Mouse (Mus musculus) MEL (cell line): ENCODE results near the gene Mmp23. TPM values are rescaled to one million over a fixed set of nuclear protein-coding genes. Genes with fewer than 3 reads are reported as not detected.

ENCODE experiments used
- DNase-seq: peaks from one replicate; pipeline ENCODE4 v3.0.0; 2011; ENCODE audit warnings: low read depth, low spot score
- H3K27ac ChIP-seq: 2 replicates; pipeline ENCODE4 v1.5.1; 2012; ENCODE audit warnings: low read depth, mild to moderate bottlenecking, control low read depth, low read length, moderate library complexity; ENCODE audit not compliant: control insufficient read depth
- H3K27me3 ChIP-seq, 2 experiments: fragments of 150-350 bp in 1 of 2; sonication (generic) in 1 of 2; 2 replicates each; pipeline ENCODE4 v1.6.1; 2012; ENCODE audit warnings: low read length in 2 of 2, mild to moderate bottlenecking in 2 of 2, improper control_type of control experiment in 1 of 2, moderate library complexity in 1 of 2; ENCODE audit not compliant: insufficient read depth in 2 of 2, control insufficient read depth in 1 of 2
- H3K36me3 ChIP-seq, 2 experiments: 2 replicates each; pipeline ENCODE4 v1.6.1; 2012 to 2014; ENCODE audit warnings: low read length in 2 of 2, improper control_type of control experiment in 1 of 2, inconsistent platforms in 1 of 2, mild to moderate bottlenecking in 1 of 2; ENCODE audit not compliant: insufficient read depth in 2 of 2, control insufficient read depth in 1 of 2
- H3K4me1 ChIP-seq, 2 experiments: fragments of 150-350 bp in 1 of 2; sonication (generic) in 1 of 2; 2 replicates each; pipeline ENCODE4 v1.6.1; 2012; ENCODE audit warnings: low read length in 2 of 2, improper control_type of control experiment in 1 of 2, mild to moderate bottlenecking in 1 of 2; ENCODE audit not compliant: insufficient read depth in 2 of 2, control insufficient read depth in 1 of 2
- H3K4me3 ChIP-seq, 2 experiments: fragments of 150-350 bp in 1 of 2; sonication (generic) in 1 of 2; 2 replicates each; pipeline ENCODE4 v1.5.1; 2012; ENCODE audit warnings: low read depth in 2 of 2, low read length in 2 of 2, mild to moderate bottlenecking in 2 of 2, moderate library complexity in 2 of 2, control low read depth in 1 of 2, improper control_type of control experiment in 1 of 2; ENCODE audit not compliant: control insufficient read depth in 1 of 2, insufficient read depth in 1 of 2
- H3K79me2 ChIP-seq: 2 replicates; pipeline ENCODE4 v1.6.1; 2012; ENCODE audit warnings: mild to moderate bottlenecking, low read length, moderate library complexity; ENCODE audit not compliant: control insufficient read depth, poor library complexity, insufficient read depth
- H3K9ac ChIP-seq: 2 replicates; pipeline ENCODE4 v1.6.1; 2012; ENCODE audit warnings: low read depth, mild to moderate bottlenecking, control low read depth, low read length, moderate library complexity; ENCODE audit not compliant: control insufficient read depth, poor library complexity, severe bottlenecking
- H3K9me3 ChIP-seq: fragments of 150-350 bp; sonication (generic); replicated peaks from 2 replicates; pipeline ENCODE4 v1.6.1; 2012; ENCODE audit warnings: mild to moderate bottlenecking, low read length, improper control_type of control experiment, moderate library complexity; ENCODE audit not compliant: insufficient read depth
- BHLHE40 ChIP-seq: IDR thresholded peaks from 2 replicates; pipeline ENCODE4 v1.6.1; 2012; ENCODE audit warnings: low read depth, mild to moderate bottlenecking, inconsistent platforms, low read length, improper control_type of control experiment, borderline replicate concordance
- CTCF ChIP-seq, 3 experiments: IDR thresholded peaks in 2 of 3; conservative IDR thresholded peaks in 1 of 3; 2 replicates each; pipeline ENCODE4 v1.5.1; 2011 to 2012; ENCODE audit warnings: low read length in 3 of 3, low read depth in 2 of 3, mild to moderate bottlenecking in 2 of 3, improper control_type of control experiment in 1 of 3, inconsistent platforms in 1 of 3, mixed read lengths in 1 of 3, moderate library complexity in 1 of 3; ENCODE audit not compliant: control insufficient read depth in 1 of 3, insufficient read depth in 1 of 3, poor library complexity in 1 of 3, severe bottlenecking in 1 of 3
- EP300 ChIP-seq, 2 experiments: IDR thresholded peaks; 2 replicates each; pipeline ENCODE4 v1.6.1; 2011; ENCODE audit warnings: improper control_type of control experiment in 2 of 2, low read length in 2 of 2, low read depth in 1 of 2, mild to moderate bottlenecking in 1 of 2
- GABPA ChIP-seq: IDR thresholded peaks from 2 replicates; pipeline ENCODE4 v1.6.1; 2012; ENCODE audit warnings: low read depth, mild to moderate bottlenecking, inconsistent platforms, low read length, improper control_type of control experiment, moderate library complexity
- KAT2A ChIP-seq: conservative IDR thresholded peaks from 2 replicates; pipeline ENCODE4 v1.6.1; 2012; ENCODE audit warnings: low read depth, low read length, improper control_type of control experiment, inconsistent platforms
- MAFK ChIP-seq: IDR thresholded peaks from 2 replicates; pipeline ENCODE4 v1.6.1; 2011; ENCODE audit warnings: low read depth, mild to moderate bottlenecking, low read length, improper control_type of control experiment, borderline replicate concordance
- MEF2A ChIP-seq: IDR thresholded peaks from 2 replicates; pipeline ENCODE4 v1.6.1; 2014; ENCODE audit warnings: low read depth, mild to moderate bottlenecking, inconsistent platforms, low read length, improper control_type of control experiment; ENCODE audit not compliant: poor library complexity, insufficient replicate concordance, severe bottlenecking; ENCODE audit errors: extremely low read depth
- MXI1 ChIP-seq: IDR thresholded peaks from 2 replicates; pipeline ENCODE4 v1.6.1; 2011; ENCODE audit warnings: mild to moderate bottlenecking, low read depth, low read length, improper control_type of control experiment
- MYB ChIP-seq: IDR thresholded peaks from 2 replicates; pipeline ENCODE4 v1.6.1; 2011; ENCODE audit warnings: mild to moderate bottlenecking, low read depth, low read length, improper control_type of control experiment
- MYC ChIP-seq: IDR thresholded peaks from 2 replicates; pipeline ENCODE4 v1.6.1; 2011; ENCODE audit warnings: low read depth, mild to moderate bottlenecking, low read length, improper control_type of control experiment, moderate library complexity
- NELFE ChIP-seq: IDR thresholded peaks from 2 replicates; pipeline ENCODE4 v1.6.1; 2011; ENCODE audit warnings: low read depth, low read length, improper control_type of control experiment
- POLR2AphosphoS2 ChIP-seq: IDR thresholded peaks from 2 replicates; pipeline ENCODE4 v1.6.1; 2011; ENCODE audit warnings: low read length, improper control_type of control experiment
- POLR2AphosphoS5 ChIP-seq: IDR thresholded peaks from 2 replicates; pipeline ENCODE4 v1.6.1; 2012; ENCODE audit warnings: low read depth, borderline replicate concordance, mild to moderate bottlenecking, inconsistent platforms, low read length, moderate library complexity, mixed read lengths
- RCOR1 ChIP-seq: IDR thresholded peaks from 2 replicates; pipeline ENCODE4 v1.6.1; 2012; ENCODE audit warnings: low read depth, mild to moderate bottlenecking, inconsistent platforms, low read length, improper control_type of control experiment
- SMC3 ChIP-seq: IDR thresholded peaks from 2 replicates; pipeline ENCODE4 v1.6.1; 2011; ENCODE audit warnings: low read depth, low read length, improper control_type of control experiment
- TAL1 ChIP-seq: IDR thresholded peaks from 2 replicates; pipeline ENCODE4 v1.6.1; 2012; ENCODE audit warnings: mild to moderate bottlenecking, inconsistent platforms, low read length, moderate library complexity, mixed read lengths
- USF1 ChIP-seq: IDR thresholded peaks from 2 replicates; pipeline ENCODE4 v1.6.1; 2014; ENCODE audit warnings: low read depth, mild to moderate bottlenecking, inconsistent platforms, low read length, improper control_type of control experiment, moderate library complexity
- USF2 ChIP-seq, 2 experiments: IDR thresholded peaks; 2 replicates each; pipeline ENCODE4 v1.6.1; 2011 to 2012; ENCODE audit warnings: improper control_type of control experiment in 2 of 2, low read length in 2 of 2, borderline replicate concordance in 1 of 2, inconsistent platforms in 1 of 2, low read depth in 1 of 2, mild to moderate bottlenecking in 1 of 2; ENCODE audit not compliant: insufficient read depth in 1 of 2
- ZC3H11A ChIP-seq: IDR thresholded peaks from 2 replicates; pipeline ENCODE4 v1.6.1; 2012; ENCODE audit warnings: low read depth, mild to moderate bottlenecking, inconsistent platforms, low read length, improper control_type of control experiment
- ZNF384 ChIP-seq: IDR thresholded peaks from 2 replicates; pipeline ENCODE4 v1.6.1; 2012; ENCODE audit warnings: low read depth, mild to moderate bottlenecking, inconsistent platforms, low read length, improper control_type of control experiment
- polyA plus RNA-seq, 2 experiments: library from polyadenylated mRNA; stranded (reverse) in 1 of 2; unstranded in 1 of 2; fragments of >175 nt in 1 of 2; fragments of >200 nt in 1 of 2; gene quantifications; 2 replicates each; pipeline versions ENCODE4 v1.2.1 to v1.2.4; 2012; ENCODE audit warnings: low replicate concordance in 2 of 2, low read depth in 1 of 2; ENCODE audit not compliant: insufficient read length in 2 of 2, insufficient read depth in 1 of 2, missing spikeins in 1 of 2
- total RNA-seq: library from RNA; depleted of rRNA; stranded (reverse); fragments of 300-350 nt; gene quantifications from 2 replicates; pipeline ENCODE4 v1.2.3, GENCODE M21; 2012

The Mmp23 gene
- total and polyA plus RNA-seq, 3 experiments: 1.6 to 2.4 TPM; not detected in 1

DNA sequence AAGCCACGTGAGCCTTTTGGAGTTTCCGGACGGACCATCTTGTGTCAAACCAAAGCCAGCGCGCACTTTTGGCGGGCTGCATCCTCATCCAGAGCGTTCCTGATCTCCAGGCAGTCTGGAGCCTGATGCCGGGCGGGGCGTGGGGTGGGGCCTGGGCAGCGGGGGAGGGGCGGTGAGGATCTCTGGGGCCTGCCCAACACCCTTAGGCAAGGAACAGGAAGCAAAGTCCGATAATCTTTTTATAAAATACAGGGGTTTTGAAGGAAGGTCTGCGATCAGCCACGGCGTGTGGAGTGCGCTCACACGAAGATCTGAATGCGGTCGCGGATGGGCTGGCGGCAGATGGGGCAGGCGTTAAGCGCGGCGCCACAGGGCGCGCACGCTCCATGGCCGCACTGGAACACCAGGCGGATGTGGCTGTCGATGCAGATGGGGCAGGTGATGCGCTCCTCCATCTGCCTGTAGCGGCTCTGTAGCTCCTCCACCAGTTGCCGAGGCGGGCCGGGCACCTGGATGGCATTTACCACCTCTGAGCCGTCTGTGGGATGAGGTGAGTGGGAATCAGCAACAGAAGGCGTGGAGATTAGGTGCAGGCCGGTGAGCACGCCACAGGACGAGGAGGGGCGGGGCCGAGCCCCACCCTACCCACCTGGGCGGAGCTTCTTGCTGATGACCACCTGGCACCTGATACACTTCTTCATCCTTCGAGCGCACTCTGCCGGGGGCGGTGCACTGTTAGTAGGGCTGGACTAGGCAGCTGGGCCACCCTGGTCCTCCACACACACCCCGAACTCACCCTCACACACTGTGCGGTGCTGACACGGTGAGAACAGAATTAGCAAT, 1.5 kb upstream of the Mmp23 start:
- H3K9ac ChIP-seq: no peak overlapping the region
- H3K27me3 ChIP-seq: no peaks in the 10 kb centered on the region
- no peak overlapping the region for H3K4me3 ChIP-seq
- H3K4me1 ChIP-seq: no peaks in the 10 kb centered on the region
- no peak for TF ChIP-seq MAFK
- TF ChIP-seq BHLHE40: no peak
- no peak for TF ChIP-seq NELFE
- no peak for TF ChIP-seq RCOR1
- no peak for TF ChIP-seq MYB
- TF ChIP-seq POLR2AphosphoS5: no peak
- no peak for TF ChIP-seq EP300 (IDR thresholded peaks at IDR 0.05; ENCODE audit: low read depth in 1 of 2, low read length in 2 of 2)
- TF ChIP-seq MEF2A: no peak
- no peak for TF ChIP-seq SMC3
- no peak for TF ChIP-seq MXI1
- TF ChIP-seq CTCF (IDR thresholded peaks at IDR 0.05 in 2 of 3, conservative IDR thresholded peaks at IDR 0.05 in 1 of 3; ENCODE audit: control insufficient read depth in 1 of 3, insufficient read depth in 1 of 3, low read depth in 2 of 3, low read length in 3 of 3, poor library complexity in 1 of 3, severe bottlenecking in 1 of 3): no peak
- no peak for TF ChIP-seq ZC3H11A
- TF ChIP-seq, all 39 proteins: peak for 0
- Histone ChIP-seq H3K36me3 (peaks cover 0 to 6% of the 10 kb centered on the region in 2 experiments; a peak in 2 of 4 replicates), H3K27ac (no peak overlapping the region), H3K9me3 (no peaks in the 10 kb centered on the region), H3K79me2 (no peaks in the 10 kb centered on the region)
- no peak for DNase-seq

DNA sequence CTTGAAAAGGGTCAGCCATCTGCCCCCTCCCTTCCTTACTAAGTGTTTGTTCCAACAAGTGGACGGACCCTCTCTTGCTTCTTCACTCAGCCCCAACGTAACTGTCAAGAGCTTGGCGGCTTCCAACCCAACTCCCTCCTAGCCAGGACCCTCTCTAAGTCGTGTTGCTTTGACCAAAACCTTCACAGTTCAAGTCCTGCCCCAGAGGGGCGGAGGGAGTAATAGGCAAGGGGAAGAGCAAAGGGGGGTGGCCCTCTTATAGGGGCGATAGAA, 935 bp upstream of the Mmp23 start:
- no peaks in the 10 kb centered on the region for H3K79me2 ChIP-seq
- no peak overlapping the region for H3K9ac ChIP-seq
- no peak for DNase-seq
- peaks cover 0 to 8% of the 10 kb centered on the region in 2 experiments; a peak in 2 of 4 replicates for H3K36me3 ChIP-seq
- H3K4me1 ChIP-seq: no peaks in the 10 kb centered on the region
- no peaks in the 10 kb centered on the region for H3K9me3 ChIP-seq
- H3K27ac ChIP-seq: no peak overlapping the region
- H3K4me3 ChIP-seq: no peak overlapping the region
- no peak for TF ChIP-seq GABPA
- no peak for TF ChIP-seq TAL1
- no peak for TF ChIP-seq KAT2A
- no peak for TF ChIP-seq MXI1
- no peak for TF ChIP-seq USF2 (IDR thresholded peaks at IDR 0.05; ENCODE audit: borderline replicate concordance in 1 of 2, insufficient read depth in 1 of 2, low read depth in 1 of 2, low read length in 2 of 2)
- TF ChIP-seq POLR2AphosphoS2: no peak
- no peak for TF ChIP-seq MYC
- no peak for TF ChIP-seq RCOR1
- TF ChIP-seq SMC3: no peak
- TF ChIP-seq ZNF384: no peak
- no peak for TF ChIP-seq USF1
- TF ChIP-seq, all 39 proteins: peak for 0
- no peaks in the 10 kb centered on the region for H3K27me3 ChIP-seq
